Mouse (Mus musculus): ENCODE measurements around the gene Slc38a11.

GRCm38 (mm10) chr2:65373076-65373475, 9.2 kb upstream of the Slc38a11 start:
- TF ChIP-seq KAT2A (IDR thresholded peaks at IDR 0.05; ENCODE audit: insufficient replicate concordance, low read length) = no peak
- TF ChIP-seq TCF12 (IDR thresholded peaks at IDR 0.05; ENCODE audit: low read depth, low read length) = no peak

Measured in CH12.LX (cell line).